Mouse (Mus musculus) embryonic facial prominence, embryonic 14.5 days (tissue): ENCODE results near the gene Ablim2. TPM values are rescaled to one million over a fixed set of nuclear protein-coding genes. Genes with fewer than 3 reads are reported as not detected.

Source experiments
- ATAC-seq: fragments of 200-750 bp; cut with Nextera tagmentation; 2 replicates; pipeline ENCODE4 v1.8.0; 2017; ENCODE audit warnings: low read depth, moderate number of reproducible peaks, moderate TSS enrichment
- DNase-seq: peaks from one replicate; pipeline ENCODE4 v3.0.0-alpha.2; 2015; ENCODE audit warnings: low spot score
- H3K27ac ChIP-seq: fragments of 300-500 bp; sonication (generic); replicated peaks from 2 replicates; pipeline ENCODE4 v1.5.1; 2014; ENCODE audit warnings: low read depth, mild to moderate bottlenecking, low read length, moderate library complexity
- H3K27me3 ChIP-seq: fragments of 300-500 bp; sonication (generic); replicated peaks from 2 replicates; pipeline ENCODE4 v1.6.1; 2014; ENCODE audit warnings: low read length; ENCODE audit not compliant: control insufficient read depth, insufficient read depth
- H3K36me3 ChIP-seq: fragments of 300-500 bp; sonication (generic); 2 replicates; pipeline ENCODE4 v1.6.1; 2014; ENCODE audit warnings: low read length, mixed read lengths; ENCODE audit not compliant: control insufficient read depth, insufficient read depth
- H3K4me1 ChIP-seq: fragments of 300-500 bp; sonication (generic); 2 replicates; pipeline ENCODE4 v1.6.1; 2014; ENCODE audit warnings: antibody characterized with exemption, low read length; ENCODE audit not compliant: control insufficient read depth, insufficient read depth
- H3K4me2 ChIP-seq: fragments of 300-500 bp; sonication (generic); 2 replicates; pipeline ENCODE4 v1.6.1; 2014; ENCODE audit warnings: low read depth, mild to moderate bottlenecking, low read length, moderate library complexity, mixed read lengths
- H3K4me3 ChIP-seq: fragments of 300-500 bp; sonication (generic); 2 replicates; pipeline ENCODE4 v1.5.1; 2014; ENCODE audit warnings: low read depth, mild to moderate bottlenecking, low read length
- H3K9ac ChIP-seq: fragments of 300-500 bp; sonication (generic); 2 replicates; pipeline ENCODE4 v1.6.1; 2014; ENCODE audit warnings: low read depth, mild to moderate bottlenecking, low read length, moderate library complexity, mixed read lengths
- H3K9me3 ChIP-seq: fragments of 300-500 bp; sonication (generic); 2 replicates; pipeline ENCODE4 v1.6.1; 2016; ENCODE audit warnings: low read length; ENCODE audit not compliant: control insufficient read depth
- WGBS: fragments of 180-500 bp; shearing (Covaris S2); extraction: QIAGEN DNeasy Blood & Tissue Kit; methylation state at CpG from one replicate; pipeline ENCODE4 v1.1.7; 2014; 5-methylcytosine and 5-hydroxymethylcytosine counted together
- polyA plus RNA-seq: library from polyadenylated mRNA; unstranded; fragments of >200 nt; fragmentation: Nextera tagmentation; extraction: Ambion mirVana; gene quantifications from 2 replicates; pipeline ENCODE4 v1.2.1, GENCODE M21; 2014

Gene Ablim2
- polyA plus RNA-seq, 1 experiment from 2014 or later = 5.4 TPM

GRCm38 (mm10) chr5:35893093-35893804 is 135.6 kb downstream of the Ablim2 start, which contains the start of gene Afap1:
TSS of gene Afap1 (plus strand) at chr5:35893319.
- peak within 1 kb of the TSS; percentile 71 for H3K4me2 ChIP-seq
- WGBS = under 1% methylated on average over 28 of the region's 49 CpGs
- peak; percentile 96 for ATAC-seq

GRCm38 (mm10) chr5:35893805-35894260 is 136.2 kb downstream of the Ablim2 start:
- Histone ChIP-seq H3K27me3 (no peaks in the 10 kb centered on the region), H3K27ac (peak overlapping the region; percentile 68; the same call in 1 of the 2 replicates), H3K36me3 (no peaks in the 10 kb centered on the region), H3K4me3 (peak overlapping the region; percentile 87), H3K4me1 (peaks cover 25% of the 10 kb centered on the region), H3K4me2 (peak overlapping the region; percentile 71), H3K9me3 (no peaks in the 10 kb centered on the region), H3K9ac (peak overlapping the region; percentile 94)
- ATAC-seq (peak; percentile 27), DNase-seq (no peak)
- WGBS = 0% methylated on average over 15 of the region's 21 CpGs

More at GRCm38 (mm10) chr5:35893093-35893804, 135.6 kb downstream of the Ablim2 start, which contains the start of gene Afap1:
- no peaks in the 10 kb centered on the region for H3K36me3 ChIP-seq
- H3K27ac ChIP-seq = peak within 1 kb of the TSS; percentile 68; the same call in 1 of the 2 replicates
- DNase-seq = peak; percentile 99
- no peaks in the 10 kb centered on the region for H3K27me3 ChIP-seq
- no peaks in the 10 kb centered on the region for H3K9me3 ChIP-seq
- H3K4me3 ChIP-seq = peak within 1 kb of the TSS; percentile 87
- H3K4me1 ChIP-seq = peaks cover 25% of the 10 kb centered on the region
- H3K9ac ChIP-seq = peak within 1 kb of the TSS; percentile 94

GRCm38 (mm10) chr5:35894295-35895047 is 136.8 kb downstream of the Ablim2 start:
- ATAC-seq (no peak), DNase-seq (peak; percentile 89)

GRCm38 (mm10) chr5:35895926-35896325 is 138.2 kb downstream of the Ablim2 start:
- no peak overlapping the region for H3K4me3 ChIP-seq
- no peaks in the 10 kb centered on the region for H3K27me3 ChIP-seq
- no peak overlapping the region for H3K9ac ChIP-seq
- H3K4me1 ChIP-seq = peaks cover 37% of the 10 kb centered on the region
- no peaks in the 10 kb centered on the region for H3K9me3 ChIP-seq
- DNase-seq (no peak), ATAC-seq (no peak)
- no peaks in the 10 kb centered on the region for H3K36me3 ChIP-seq
- H3K4me2 ChIP-seq = peak overlapping the region; percentile 71
- 88% methylated on average over 4 of the region's 4 CpGs for WGBS
- H3K27ac ChIP-seq = no peak overlapping the region

More at GRCm38 (mm10) chr5:35894295-35895047, 136.8 kb downstream of the Ablim2 start:
- peak overlapping the region; percentile 87 for H3K4me3 ChIP-seq
- H3K27ac ChIP-seq = peak overlapping the region; percentile 64
- 5% methylated on average over 25 of the region's 30 CpGs for WGBS
- peak overlapping the region; percentile 94 for H3K9ac ChIP-seq
- no peaks in the 10 kb centered on the region for H3K36me3 ChIP-seq
- H3K9me3 ChIP-seq = no peaks in the 10 kb centered on the region
- peaks cover 25% of the 10 kb centered on the region for H3K4me1 ChIP-seq
- H3K4me2 ChIP-seq = peak overlapping the region; percentile 71
- H3K27me3 ChIP-seq = no peaks in the 10 kb centered on the region

GRCm38 (mm10) chr5:35896556-35896955 is 138.9 kb downstream of the Ablim2 start:
- H3K9me3 ChIP-seq = no peaks in the 10 kb centered on the region
- H3K9ac ChIP-seq = no peak overlapping the region
- no peak overlapping the region for H3K4me2 ChIP-seq
- no peak for DNase-seq
- no peak overlapping the region for H3K27ac ChIP-seq
- 74% methylated on average over 4 of the region's 4 CpGs for WGBS
- H3K4me1 ChIP-seq = peaks cover 43% of the 10 kb centered on the region
- no peaks in the 10 kb centered on the region for H3K27me3 ChIP-seq
- no peak overlapping the region for H3K4me3 ChIP-seq
- H3K36me3 ChIP-seq = no peaks in the 10 kb centered on the region
- no peak for ATAC-seq

- H3K36me3 ChIP-seq = no peaks in the 10 kb centered on the region
- peaks cover 44% of the 10 kb centered on the region for H3K4me1 ChIP-seq
- no peak overlapping the region for H3K9ac ChIP-seq
- H3K27ac ChIP-seq = no peak overlapping the region
- H3K4me2 ChIP-seq = no peak overlapping the region
- H3K9me3 ChIP-seq = no peaks in the 10 kb centered on the region
- no peak for DNase-seq
- no peak for ATAC-seq
- 80% methylated on average over 4 of the region's 4 CpGs for WGBS
- H3K4me3 ChIP-seq = no peak overlapping the region
- H3K27me3 ChIP-seq = no peaks in the 10 kb centered on the region
Observed at GRCm38 (mm10) chr5:35897147-35897546, 139.5 kb downstream of the Ablim2 start.

GRCm38 (mm10) chr5:35898114-35898513 is 140.4 kb downstream of the Ablim2 start:
- H3K36me3 ChIP-seq = no peaks in the 10 kb centered on the region
- H3K27me3 ChIP-seq = no peaks in the 10 kb centered on the region
- no peak overlapping the region for H3K27ac ChIP-seq
- 51% methylated on average over 4 of the region's 4 CpGs for WGBS
- ATAC-seq (no peak), DNase-seq (no peak)
- H3K9ac ChIP-seq = no peak overlapping the region
- H3K4me2 ChIP-seq = no peak overlapping the region
- H3K4me3 ChIP-seq = no peak overlapping the region
- H3K9me3 ChIP-seq = no peaks in the 10 kb centered on the region
- peaks cover 39% of the 10 kb centered on the region for H3K4me1 ChIP-seq

- 80% methylated on average over 3 of the region's 3 CpGs for WGBS
Observed at GRCm38 (mm10) chr5:35898994-35899393, 141.3 kb downstream of the Ablim2 start.

More at GRCm38 (mm10) chr5:35898994-35899393, 141.3 kb downstream of the Ablim2 start:
- Histone ChIP-seq H3K9ac (no peak overlapping the region), H3K27me3 (no peaks in the 10 kb centered on the region), H3K4me2 (no peak overlapping the region), H3K4me3 (no peak overlapping the region), H3K9me3 (no peaks in the 10 kb centered on the region), H3K27ac (no peak overlapping the region), H3K4me1 (peaks cover 39% of the 10 kb centered on the region), H3K36me3 (no peaks in the 10 kb centered on the region)
- no peak for DNase-seq
- ATAC-seq = no peak
